Mouse (Mus musculus): ENCODE results near the gene Gabra4.

DNA sequence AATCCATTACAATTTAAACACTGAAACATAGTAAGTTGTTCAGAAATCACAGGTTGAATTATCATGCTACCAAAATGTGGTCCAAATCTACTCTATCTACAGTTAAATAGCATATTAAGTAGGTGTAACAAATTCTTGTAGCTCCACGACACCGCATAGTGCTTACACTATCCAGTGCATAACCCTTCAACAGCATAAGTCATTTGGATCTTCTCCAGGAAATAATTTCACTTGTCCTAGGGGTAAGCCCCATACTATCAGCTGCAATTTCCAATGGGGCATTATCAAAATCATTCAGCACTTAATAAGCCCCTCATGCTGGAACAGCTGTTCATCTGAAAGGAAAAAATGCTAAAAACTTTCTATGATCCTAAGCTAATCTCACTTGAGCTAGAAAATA, 62.8 kb downstream of the Gabra4 start:
- no peak for TF ChIP-seq GATA1 (IDR thresholded peaks at IDR 0.05; ENCODE audit: borderline replicate concordance, low read length)
- no peak for TF ChIP-seq FLI1 (IDR thresholded peaks at IDR 0.05; ENCODE audit: low read length)

Data from megakaryocyte, embryonic 14.5 days (primary cell).